Mouse (Mus musculus) leukemia stem cell, adult 10-12 weeks (primary cell): Measurements from ENCODE around the gene Rtl10. TPM values are rescaled to one million over a fixed set of nuclear protein-coding genes. Genes with fewer than 3 reads are reported as not detected.

Experiments used
- polyA plus RNA-seq: library from polyadenylated mRNA; stranded (reverse); fragments of >175 nt; gene quantifications from 2 replicates; pipeline ENCODE4 v1.2.3, GENCODE M21; 2012; ENCODE audit warnings: low replicate concordance

The Rtl10 gene
- polyA plus RNA-seq: 2.5 and 4.0 TPM in 2 replicates

GRCm38 (mm10) chr16:18498558-18498990 is at the start of gene Rtl10, which contains the start of gene Gnb1l:
TSS of gene Rtl10 (plus strand) at chr16:18498901.
TSS of gene Gnb1l (plus strand) at chr16:18498713.

Other genes with a start within 250 kb of the Rtl10 start
- not detected in 2 replicates for gene Gm49776, start 240.6 kb upstream of the Rtl10 start, polyA plus RNA-seq
- 3.6 and 21.7 TPM in 2 replicates for gene Dgcr8, start 209.7 kb upstream of the Rtl10 start, polyA plus RNA-seq
- gene Tango2, start 150.8 kb upstream of the Rtl10 start, polyA plus RNA-seq: 32.4 and 36.4 TPM in 2 replicates
- gene Arvcf, start 150.7 kb upstream of the Rtl10 start, polyA plus RNA-seq: 16.6 and 24.6 TPM in 2 replicates
- 11.6 and 14.1 TPM in 2 replicates for gene Txnrd2, start 72.5 kb upstream of the Rtl10 start, polyA plus RNA-seq
- gene Comt, start 72.0 kb upstream of the Rtl10 start, polyA plus RNA-seq: 34.0 and 154 TPM in 2 replicates
- 18.6 and 20.1 TPM in 2 replicates for gene Gnb1l, start 188 bp upstream of the Rtl10 start, polyA plus RNA-seq
- not detected in 2 replicates for gene Tbx1, start 91.8 kb downstream of the Rtl10 start, polyA plus RNA-seq
- 3.7 and 15.7 TPM in 2 replicates for gene Gp1bb, start 123.5 kb downstream of the Rtl10 start, polyA plus RNA-seq
- 0.66 TPM in 1 of 2 replicates, not detected in the other for gene Gm49601, start 127.5 kb downstream of the Rtl10 start, polyA plus RNA-seq
- 0.23 and 0.30 TPM in 2 replicates for gene Sept5, start 131.1 kb downstream of the Rtl10 start, polyA plus RNA-seq